Mouse (Mus musculus): ENCODE results near the gene Cdk6.

GRCm38 (mm10) chr5:3463758-3464157 lies 122.5 kb downstream of the Cdk6 start:
- TF ChIP-seq CHD2 (IDR thresholded peaks at IDR 0.05; ENCODE audit: low read length): no peak
- no peak for TF ChIP-seq CTCF (IDR thresholded peaks at IDR 0.05 in 2 of 3, conservative IDR thresholded peaks at IDR 0.05 in 1 of 3; ENCODE audit: control insufficient read depth in 1 of 3, insufficient read depth in 1 of 3, low read depth in 2 of 3, low read length in 3 of 3, poor library complexity in 1 of 3, severe bottlenecking in 1 of 3)
- TF ChIP-seq POLR2A (IDR thresholded peaks at IDR 0.05; ENCODE audit: control insufficient read depth in 1 of 2, insufficient read depth in 1 of 2, low read depth in 1 of 2, low read length in 2 of 2, poor library complexity in 1 of 2): no peak
- no peak for TF ChIP-seq MAFK (IDR thresholded peaks at IDR 0.05; ENCODE audit: borderline replicate concordance, low read depth, low read length)
